Mouse (Mus musculus): ENCODE results near the gene U2af1. TPM values are rescaled to one million over a fixed set of nuclear protein-coding genes. Genes with fewer than 3 reads are reported as not detected.
A peak's percentile ranks its signal among the peaks of the same experiment; 100 is the strongest.

The U2af1 gene
- total and polyA plus RNA-seq, 2 experiments from 2014 or later, result 55.5 to 188 TPM

DNA sequence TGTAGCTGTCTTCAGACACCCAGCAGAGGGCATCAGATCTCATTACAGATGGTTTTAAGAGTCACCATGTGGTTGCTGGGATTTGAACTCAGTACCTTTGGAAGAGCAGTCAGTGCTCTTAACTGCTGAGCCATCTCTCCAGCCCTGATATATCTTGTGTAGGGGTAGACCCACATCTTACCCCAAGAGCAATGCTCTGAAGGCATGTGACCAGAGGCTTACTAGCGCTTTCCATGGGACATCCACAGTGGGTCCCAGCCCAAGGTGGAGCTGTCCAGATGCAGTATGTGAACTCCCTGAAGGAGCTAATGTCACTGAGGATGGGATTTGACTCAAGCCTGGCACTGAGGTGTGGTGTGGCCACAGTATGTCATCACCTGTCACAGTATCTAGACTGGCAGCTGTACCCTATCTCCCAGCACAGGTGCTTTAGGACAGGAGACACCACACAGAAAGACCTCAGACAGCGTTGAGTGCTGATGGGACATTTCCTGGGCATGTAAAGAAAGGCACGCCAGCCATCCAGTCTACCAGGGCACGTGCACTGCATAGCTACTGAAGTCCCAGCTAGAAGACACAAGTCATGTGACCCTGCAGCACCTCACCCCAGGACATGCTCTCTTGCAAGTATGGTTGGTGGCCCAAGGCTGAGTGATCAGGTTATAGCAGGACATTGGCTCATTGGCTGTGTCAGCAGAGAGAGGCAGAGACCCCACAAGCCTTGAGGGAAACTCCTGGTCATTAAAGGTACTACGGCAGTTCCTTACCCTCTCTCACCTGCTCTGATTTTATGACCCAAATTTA lies 12.3 kb downstream of the U2af1 start:
- Histone ChIP-seq H3K9me3 (ENCODE audit: low read length) (no peaks in the 10 kb centered on the region), H3K27me3 (ENCODE audit: insufficient read depth, low read length) (no peaks in the 10 kb centered on the region), H3K4me2 (ENCODE audit: low read depth, low read length, poor library complexity, severe bottlenecking) (no peak overlapping the region), H3K36me3 (ENCODE audit: insufficient read depth, low read length) (peaks cover 29% of the 10 kb centered on the region), H3K4me3 (ENCODE audit: low read depth, low read length) (no peak overlapping the region), H3K9ac (replicated peaks; ENCODE audit: low read length, poor library complexity, severe bottlenecking) (no peak overlapping the region), H3K27ac (ENCODE audit: low read depth, low read length) (no peak overlapping the region), H3K4me1 (ENCODE audit: insufficient read depth, low read length) (no peaks in the 10 kb centered on the region)
- DNase-seq (ENCODE audit: low spot score), result no peak
- 93% methylated on average over 5 of the region's 5 CpGs for WGBS
- no peak for TF ChIP-seq CTCF (IDR thresholded peaks at IDR 0.05)
- ATAC-seq (ENCODE audit: low FRiP score), result peak; percentile 38; the same call in 1 of the 2 replicates

DNA sequence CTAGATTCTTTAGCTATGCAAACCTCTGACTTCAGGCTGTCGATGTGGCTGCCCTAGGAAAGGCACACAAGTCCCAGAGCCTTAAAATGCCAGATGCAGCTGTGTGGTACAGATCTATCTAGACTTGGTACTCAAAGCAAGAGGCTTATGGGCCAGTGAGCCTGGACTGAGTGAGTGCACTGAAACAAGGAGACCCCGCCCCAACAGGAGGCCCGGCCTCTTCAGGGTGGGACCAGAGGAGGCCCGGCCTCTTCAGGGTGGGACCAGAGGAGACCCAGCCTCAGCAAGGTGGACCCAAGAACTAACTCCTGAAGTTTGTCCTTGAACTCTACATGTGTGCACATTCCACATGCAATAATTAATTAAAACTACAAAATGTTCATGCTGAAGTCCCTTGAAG lies 15.8 kb downstream of the U2af1 start:
- Histone ChIP-seq H3K4me1 (ENCODE audit: insufficient read depth, low read length) (no peaks in the 10 kb centered on the region), H3K9me3 (ENCODE audit: low read length) (no peaks in the 10 kb centered on the region), H3K27me3 (ENCODE audit: insufficient read depth, low read length) (no peaks in the 10 kb centered on the region), H3K4me3 (ENCODE audit: low read depth, low read length) (no peak overlapping the region), H3K9ac (replicated peaks; ENCODE audit: low read length, poor library complexity, severe bottlenecking) (no peak overlapping the region), H3K4me2 (ENCODE audit: low read depth, low read length, poor library complexity, severe bottlenecking) (no peak overlapping the region), H3K27ac (ENCODE audit: low read depth, low read length) (no peak overlapping the region), H3K36me3 (ENCODE audit: insufficient read depth, low read length) (peaks cover 13% of the 10 kb centered on the region)
- no peak for TF ChIP-seq CTCF (IDR thresholded peaks at IDR 0.05)
- WGBS, result 75% methylated on average over 4 of the region's 4 CpGs
- ATAC-seq (ENCODE audit: low FRiP score) (no peak), DNase-seq (ENCODE audit: low spot score) (no peak)

DNA sequence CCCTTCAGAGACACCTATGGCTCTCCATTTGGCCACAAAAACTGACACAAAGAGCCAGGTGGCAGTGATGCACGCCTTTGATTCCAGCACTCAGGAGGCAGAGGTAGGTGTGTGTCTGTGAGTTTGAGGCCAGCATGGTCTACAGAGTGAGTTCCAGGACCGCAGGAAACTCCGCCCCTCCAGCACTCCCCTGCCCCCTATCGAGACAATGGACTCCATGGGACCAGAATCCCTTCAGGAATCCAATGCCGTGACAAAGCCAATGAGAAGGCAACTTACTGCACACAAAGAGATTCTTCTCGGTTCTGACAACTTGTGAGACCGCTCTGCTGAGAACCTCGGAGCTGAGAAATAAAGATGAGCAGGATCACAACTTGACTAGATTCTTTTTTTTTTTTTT lies 16.4 kb downstream of the U2af1 start:
- H3K27me3 ChIP-seq (ENCODE audit: insufficient read depth, low read length), result 0 out of 2 replicates have a peak, but pooled peaks cover 2% of the 10 kb centered on the region
- H3K4me2 ChIP-seq (ENCODE audit: low read depth, low read length, poor library complexity, severe bottlenecking), result no peak overlapping the region
- peaks cover 8% of the 10 kb centered on the region for H3K36me3 ChIP-seq (ENCODE audit: insufficient read depth, low read length)
- H3K4me1 ChIP-seq (ENCODE audit: insufficient read depth, low read length), result 0 out of 2 replicates have a peak, but pooled peaks cover 3% of the 10 kb centered on the region
- no peak overlapping the region for H3K4me3 ChIP-seq (ENCODE audit: low read depth, low read length)
- no peak for TF ChIP-seq CTCF (IDR thresholded peaks at IDR 0.05)
- WGBS, result 21% methylated on average over 8 of the region's 8 CpGs
- H3K9me3 ChIP-seq (ENCODE audit: low read length), result no peaks in the 10 kb centered on the region
- ATAC-seq (ENCODE audit: low FRiP score) (no peak), DNase-seq (ENCODE audit: low spot score) (no peak)
- no peak overlapping the region for H3K9ac ChIP-seq (replicated peaks; ENCODE audit: low read length, poor library complexity, severe bottlenecking)
- H3K27ac ChIP-seq (ENCODE audit: low read depth, low read length), result no peak overlapping the region

DNA sequence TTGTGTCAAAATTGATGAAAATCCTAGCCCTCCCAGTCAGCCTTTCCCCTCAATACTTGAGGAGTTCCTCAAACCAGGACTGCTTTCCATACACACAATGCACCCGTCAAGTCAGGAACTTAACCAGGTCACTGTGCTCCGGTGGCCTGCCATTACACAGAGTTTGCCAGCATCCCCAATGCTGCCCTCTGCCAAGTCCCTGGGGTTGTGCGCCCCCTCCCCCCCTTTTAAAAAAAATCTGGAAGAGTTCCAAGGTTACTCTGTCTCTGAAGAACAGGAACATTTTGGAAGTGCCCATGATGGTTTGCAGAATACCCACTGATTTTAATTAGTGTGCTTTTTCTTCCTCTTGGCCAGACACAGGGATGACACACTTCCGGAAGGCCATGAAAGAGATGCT lies 19.0 kb downstream of the U2af1 start:
- WGBS, result 46% methylated on average over 4 of the region's 4 CpGs
- no peaks in the 10 kb centered on the region for H3K36me3 ChIP-seq (ENCODE audit: insufficient read depth, low read length)
- H3K27ac ChIP-seq (ENCODE audit: low read depth, low read length), result 0 out of 2 replicates have a peak overlapping the region, but pooled peaks have one; percentile 14
- ATAC-seq (ENCODE audit: low FRiP score) (no peak), DNase-seq (ENCODE audit: low spot score) (peak; percentile 64)
- H3K27me3 ChIP-seq (ENCODE audit: insufficient read depth, low read length), result peaks cover 15% of the 10 kb centered on the region
- H3K9ac ChIP-seq (replicated peaks; ENCODE audit: low read length, poor library complexity, severe bottlenecking), result no peak overlapping the region
- no peak for TF ChIP-seq CTCF (IDR thresholded peaks at IDR 0.05)
- H3K9me3 ChIP-seq (ENCODE audit: low read length), result no peaks in the 10 kb centered on the region
- no peak overlapping the region for H3K4me3 ChIP-seq (ENCODE audit: low read depth, low read length)
- no peak overlapping the region for H3K4me2 ChIP-seq (ENCODE audit: low read depth, low read length, poor library complexity, severe bottlenecking)
- peaks cover 5% of the 10 kb centered on the region; the same call in 1 of the 2 replicates for H3K4me1 ChIP-seq (ENCODE audit: insufficient read depth, low read length)

DNA sequence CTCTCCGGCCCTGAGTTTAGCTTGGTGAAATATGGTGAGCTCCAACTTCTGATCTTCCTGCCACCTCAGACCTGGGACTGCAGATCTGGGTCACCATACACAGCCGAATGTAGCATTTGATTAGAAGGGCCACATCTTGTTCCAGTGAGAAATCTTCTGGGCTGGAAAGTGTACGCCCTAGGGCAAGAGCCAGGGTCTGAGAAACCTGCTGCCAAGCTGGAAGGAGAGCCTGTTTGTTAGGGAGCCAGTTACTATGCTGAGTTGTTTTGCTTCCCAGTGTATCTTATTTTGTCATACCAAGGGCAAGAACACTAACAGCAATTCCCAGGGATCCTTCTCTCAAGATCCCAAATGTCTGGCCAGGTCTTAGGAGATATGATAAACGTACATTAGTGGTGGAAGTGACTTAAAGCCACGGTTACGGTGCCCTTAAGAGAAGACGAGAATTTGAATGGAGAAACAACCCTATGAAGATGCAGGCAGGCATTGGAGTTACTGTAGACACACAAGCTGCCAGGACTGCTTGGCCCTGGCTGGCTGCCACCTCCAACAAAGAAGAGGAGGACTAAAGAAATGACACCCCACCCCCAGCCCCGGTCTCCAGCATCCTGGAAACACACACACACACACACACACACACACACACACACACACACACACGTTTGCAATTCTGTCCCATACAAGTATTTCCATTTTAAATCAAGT lies 20.7 kb downstream of the U2af1 start:
- no peak overlapping the region for H3K4me2 ChIP-seq (ENCODE audit: low read depth, low read length, poor library complexity, severe bottlenecking)
- H3K4me1 ChIP-seq (ENCODE audit: insufficient read depth, low read length), result peaks cover 5% of the 10 kb centered on the region; the same call in 1 of the 2 replicates
- WGBS, result 49% methylated on average over 9 of the region's 9 CpGs
- H3K27ac ChIP-seq (ENCODE audit: low read depth, low read length), result peak overlapping the region; percentile 60
- no peaks in the 10 kb centered on the region for H3K9me3 ChIP-seq (ENCODE audit: low read length)
- H3K9ac ChIP-seq (replicated peaks; ENCODE audit: low read length, poor library complexity, severe bottlenecking), result no peak overlapping the region
- no peak for TF ChIP-seq CTCF (IDR thresholded peaks at IDR 0.05)
- H3K4me3 ChIP-seq (ENCODE audit: low read depth, low read length), result no peak overlapping the region
- DNase-seq (ENCODE audit: low spot score) (peak; percentile 84), ATAC-seq (ENCODE audit: low FRiP score) (no peak)
- no peaks in the 10 kb centered on the region for H3K36me3 ChIP-seq (ENCODE audit: insufficient read depth, low read length)
- H3K27me3 ChIP-seq (ENCODE audit: insufficient read depth, low read length), result peaks cover 15% of the 10 kb centered on the region
